Mouse (Mus musculus) midbrain, postnatal 0 days (tissue): ENCODE results near the gene Slc25a45. TPM values are rescaled to one million over a fixed set of nuclear protein-coding genes. Genes with fewer than 3 reads are reported as not detected.

Experiments
- ATAC-seq: fragments of 200-750 bp; cut with Nextera tagmentation; 2 replicates; pipeline ENCODE4 v1.8.0; 2017; ENCODE audit warnings: moderate number of reproducible peaks, mild to moderate bottlenecking, moderate TSS enrichment, moderate library complexity; ENCODE audit not compliant: low FRiP score
- DNase-seq: peaks from one replicate; pipeline ENCODE4 v3.0.0-alpha.2; 2015; ENCODE audit warnings: low spot score
- H3K27ac ChIP-seq: fragments of 300-500 bp; sonication (generic); 2 replicates; pipeline ENCODE4 v1.5.1; 2014; ENCODE audit warnings: low read depth, mild to moderate bottlenecking, low read length, mixed read lengths
- H3K27me3 ChIP-seq: fragments of 300-500 bp; sonication (generic); 2 replicates; pipeline ENCODE4 v1.6.1; 2014; ENCODE audit warnings: low read length, control low read depth, mixed read lengths; ENCODE audit not compliant: insufficient read depth
- H3K36me3 ChIP-seq: fragments of 300-500 bp; sonication (generic); 2 replicates; pipeline ENCODE4 v1.6.1; 2014; ENCODE audit warnings: low read length, control low read depth, mixed read lengths; ENCODE audit not compliant: insufficient read depth
- H3K4me1 ChIP-seq: fragments of 300-500 bp; sonication (generic); 2 replicates; pipeline ENCODE4 v1.6.1; 2014; ENCODE audit warnings: mild to moderate bottlenecking, control low read depth, antibody characterized with exemption, low read length, mixed read lengths; ENCODE audit not compliant: insufficient read depth
- H3K4me2 ChIP-seq: fragments of 300-500 bp; sonication (generic); 2 replicates; pipeline ENCODE4 v1.6.1; 2014; ENCODE audit warnings: low read depth, mild to moderate bottlenecking, low read length, mixed read lengths; ENCODE audit not compliant: poor library complexity, severe bottlenecking
- H3K4me3 ChIP-seq: fragments of 300-500 bp; sonication (generic); 2 replicates; pipeline ENCODE4 v1.5.1; 2014; ENCODE audit warnings: low read depth, mild to moderate bottlenecking, low read length, moderate library complexity
- H3K9ac ChIP-seq: fragments of 300-500 bp; sonication (generic); replicated peaks from 2 replicates; pipeline ENCODE4 v1.6.1; 2014; ENCODE audit warnings: mild to moderate bottlenecking, low read length, moderate library complexity, mixed read lengths; ENCODE audit not compliant: poor library complexity, severe bottlenecking
- H3K9me3 ChIP-seq: fragments of 300-500 bp; sonication (generic); 2 replicates; pipeline ENCODE4 v1.6.1; 2016; ENCODE audit warnings: low read length, control low read depth
- CTCF ChIP-seq: IDR thresholded peaks from 2 replicates; pipeline ENCODE4 v1.5.1; 2016; ENCODE audit warnings: antibody characterized with exemption, mild to moderate bottlenecking
- WGBS: fragments of 180-500 bp; shearing (Covaris S2); extraction: QIAGEN DNeasy Blood & Tissue Kit; methylation state at CpG from one replicate; pipeline ENCODE4 v1.1.7; 2014; 5-methylcytosine and 5-hydroxymethylcytosine counted together
- polyA plus RNA-seq: library from polyadenylated mRNA; unstranded; fragments of >200 nt; fragmentation: Nextera tagmentation; extraction: Ambion mirVana; gene quantifications from 2 replicates; pipeline ENCODE4 v1.2.1, GENCODE M21; 2015
- total RNA-seq: library from RNA; depleted of rRNA; stranded (reverse); fragments of >200 nt; gene quantifications from 2 replicates; pipeline ENCODE4 v1.2.3, GENCODE M21; 2014

The Slc25a45 gene
- total and polyA plus RNA-seq, 2 experiments from 2014 or later: 2.1 to 3.7 TPM

- 48% methylated on average over 13 of the region's 13 CpGs for WGBS
- H3K36me3 ChIP-seq: peaks cover 8% of the 10 kb centered on the region
- no peak overlapping the region for H3K4me3 ChIP-seq
- H3K9ac ChIP-seq: 0 out of 2 replicates have a peak overlapping the region, but pooled peaks have one; percentile 24
- no peaks in the 10 kb centered on the region for H3K9me3 ChIP-seq
- no peaks in the 10 kb centered on the region for H3K27me3 ChIP-seq
- TF ChIP-seq CTCF: no peak
- ATAC-seq (no peak), DNase-seq (no peak)
- H3K4me1 ChIP-seq: peaks cover 37% of the 10 kb centered on the region
- peak overlapping the region; percentile 95 for H3K27ac ChIP-seq
- H3K4me2 ChIP-seq: 0 out of 2 replicates have a peak overlapping the region, but pooled peaks have one; percentile 6
Measured at GRCm38 (mm10) chr19:5848826-5849672, 28.6 kb upstream of the Slc25a45 start.

- ATAC-seq: peak; percentile 14; the same call in 1 of the 2 replicates
- H3K4me1 ChIP-seq: peaks cover 33% of the 10 kb centered on the region
- TF ChIP-seq CTCF: peak; percentile 98
- no peaks in the 10 kb centered on the region for H3K27me3 ChIP-seq
- WGBS: 32% methylated on average over 11 of the region's 11 CpGs
- peak; percentile 88 for DNase-seq
- H3K27ac ChIP-seq: no peak overlapping the region
- peaks cover 8% of the 10 kb centered on the region for H3K36me3 ChIP-seq
- H3K4me2 ChIP-seq: peak overlapping the region; percentile 16; the same call in 1 of the 2 replicates
- H3K9ac ChIP-seq: no peak overlapping the region
- no peak overlapping the region for H3K4me3 ChIP-seq
- no peaks in the 10 kb centered on the region for H3K9me3 ChIP-seq
Measured at GRCm38 (mm10) chr19:5849843-5850527, 27.6 kb upstream of the Slc25a45 start.

- Histone ChIP-seq H3K4me1 (peaks cover 27% of the 10 kb centered on the region), H3K27me3 (no peaks in the 10 kb centered on the region), H3K9ac (no peak overlapping the region), H3K4me3 (no peak overlapping the region), H3K9me3 (no peaks in the 10 kb centered on the region), H3K27ac (no peak overlapping the region), H3K36me3 (peaks cover 8% of the 10 kb centered on the region), H3K4me2 (no peak overlapping the region)
- no peak for ATAC-seq
- TF ChIP-seq CTCF: no peak
- 86% methylated on average over 3 of the region's 3 CpGs for WGBS
- no peak for DNase-seq
Measured at GRCm38 (mm10) chr19:5850860-5851259, 26.7 kb upstream of the Slc25a45 start.

DNA sequence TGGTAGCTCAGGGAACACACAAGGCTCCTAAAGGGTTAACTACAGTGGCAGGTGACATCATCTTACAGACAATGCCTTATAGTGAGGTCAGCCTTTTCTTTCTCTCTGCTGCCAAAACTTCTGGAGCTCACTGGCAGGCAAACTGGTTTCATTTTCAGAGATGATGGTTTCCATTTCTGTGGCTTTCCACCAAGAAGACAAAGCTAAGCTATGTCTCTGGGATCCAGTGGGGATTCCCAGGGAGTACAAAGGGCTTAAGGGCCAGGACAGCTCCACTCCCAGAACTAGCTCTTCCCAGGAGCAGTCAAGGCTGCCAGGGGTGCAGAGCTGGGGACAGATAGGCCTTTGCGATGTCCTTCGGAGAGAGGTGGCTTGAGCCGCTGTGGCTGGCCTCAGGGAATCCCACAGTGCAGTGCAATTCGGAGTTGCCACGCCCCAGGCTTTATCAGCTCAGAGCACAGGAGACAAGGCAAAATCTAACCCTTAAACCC lies 26.1 kb upstream of the Slc25a45 start:
- no peak overlapping the region; the same call in 1 of the 2 replicates for H3K9ac ChIP-seq
- DNase-seq: no peak

DNA sequence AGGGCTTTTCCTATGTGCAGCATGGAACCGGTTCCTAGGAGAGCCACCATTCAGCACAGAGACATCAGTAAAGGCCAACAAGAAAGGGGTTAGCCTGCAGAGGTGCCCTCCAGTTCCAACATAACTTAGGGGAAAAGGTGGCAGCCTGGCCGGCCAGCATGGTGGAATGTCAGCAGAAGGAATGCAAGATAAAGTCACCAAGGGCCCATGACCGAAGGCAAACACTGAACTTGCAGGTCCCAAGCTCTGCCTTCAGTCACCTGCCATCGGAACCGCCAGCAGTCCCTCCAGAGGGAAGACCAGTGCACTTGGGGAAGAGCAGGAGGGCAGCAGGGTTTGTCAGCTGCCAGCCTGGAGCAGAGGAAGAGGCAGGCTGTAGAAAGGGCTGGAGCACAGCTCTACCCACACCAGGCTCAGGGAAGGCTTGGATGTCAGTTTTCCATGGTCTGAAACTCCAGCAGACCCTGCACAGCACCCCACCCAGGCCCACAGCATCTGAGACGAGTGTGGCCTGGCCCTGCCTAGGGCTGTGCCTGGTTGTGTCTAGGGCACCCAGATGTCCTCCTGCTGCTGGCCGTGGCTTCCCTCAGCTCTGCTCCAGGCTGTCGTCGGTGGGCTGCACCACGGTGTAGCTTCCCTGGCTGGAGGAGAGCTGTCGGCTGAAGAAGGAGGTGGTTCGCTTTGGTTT lies 25.4 kb upstream of the Slc25a45 start:
- 90% methylated on average over 12 of the region's 12 CpGs for WGBS
- no peak for TF ChIP-seq CTCF
- Histone ChIP-seq H3K36me3 (peaks cover 12% of the 10 kb centered on the region), H3K4me2 (no peak overlapping the region), H3K9ac (no peak overlapping the region), H3K9me3 (no peaks in the 10 kb centered on the region), H3K27ac (no peak overlapping the region), H3K4me3 (no peak overlapping the region), H3K27me3 (no peaks in the 10 kb centered on the region), H3K4me1 (peaks cover 25% of the 10 kb centered on the region)
- ATAC-seq: no peak
- DNase-seq: no peak

More for the DNA sequence above, 26.1 kb upstream of the Slc25a45 start:
- H3K4me2 ChIP-seq: no peak overlapping the region
- TF ChIP-seq CTCF: no peak
- no peak overlapping the region for H3K27ac ChIP-seq
- ATAC-seq: no peak
- WGBS: 69% methylated on average over 5 of the region's 5 CpGs
- no peaks in the 10 kb centered on the region for H3K27me3 ChIP-seq
- no peaks in the 10 kb centered on the region for H3K9me3 ChIP-seq
- H3K4me1 ChIP-seq: peaks cover 27% of the 10 kb centered on the region
- no peak overlapping the region for H3K4me3 ChIP-seq
- peaks cover 11% of the 10 kb centered on the region for H3K36me3 ChIP-seq
